Mouse (Mus musculus) splenic B cell, adult 2 months (primary cell): ENCODE measurements around the gene Kl.

Experiments
- DNase-seq: peaks from one replicate; pipeline ENCODE4 v3.0.0-alpha.2; 2011; ENCODE audit warnings: low read depth, low spot score
- H3K27me3 ChIP-seq: 2 replicates; pipeline ENCODE4 v1.6.1; 2012; ENCODE audit warnings: mild to moderate bottlenecking, low read length, moderate library complexity, mixed read lengths; ENCODE audit not compliant: control insufficient read depth, poor library complexity, insufficient read depth, severe bottlenecking
- H3K36me3 ChIP-seq: 2 replicates; pipeline ENCODE4 v1.6.1; 2012; ENCODE audit warnings: mild to moderate bottlenecking, low read length, moderate library complexity, mixed read lengths; ENCODE audit not compliant: control insufficient read depth, poor library complexity, insufficient read depth, severe bottlenecking

The Kl gene

GRCm38 (mm10) chr5:150945576-150945975, 6.8 kb upstream of the Kl start:
- no peaks in the 10 kb centered on the region for H3K27me3 ChIP-seq
- H3K36me3 ChIP-seq: no peaks in the 10 kb centered on the region
- DNase-seq: no peak

- Histone ChIP-seq H3K27me3 (no peaks in the 10 kb centered on the region), H3K36me3 (no peaks in the 10 kb centered on the region)
- DNase-seq: no peak
These were observed 3.3 kb upstream of the Kl start for GRCm38 (mm10) chr5:150949131-150949530.

- Histone ChIP-seq H3K36me3 (no peaks in the 10 kb centered on the region), H3K27me3 (no peaks in the 10 kb centered on the region)
- no peak for DNase-seq
These were observed 1.1 kb upstream of the Kl start for GRCm38 (mm10) chr5:150951325-150951724.

- DNase-seq: no peak
- Histone ChIP-seq H3K27me3 (no peaks in the 10 kb centered on the region), H3K36me3 (no peaks in the 10 kb centered on the region)
These were observed 488 bp downstream of the Kl start for GRCm38 (mm10) chr5:150952669-150953521.

GRCm38 (mm10) chr5:150954791-150955190, 2.4 kb downstream of the Kl start:
- no peak for DNase-seq
- Histone ChIP-seq H3K36me3 (no peaks in the 10 kb centered on the region), H3K27me3 (no peaks in the 10 kb centered on the region)

GRCm38 (mm10) chr5:150959861-150960260, 7.5 kb downstream of the Kl start:
- Histone ChIP-seq H3K36me3 (no peaks in the 10 kb centered on the region), H3K27me3 (no peaks in the 10 kb centered on the region)
- no peak for DNase-seq

GRCm38 (mm10) chr5:150961615-150962014, 9.2 kb downstream of the Kl start:
- H3K36me3 ChIP-seq: no peaks in the 10 kb centered on the region
- DNase-seq: no peak
- H3K27me3 ChIP-seq: no peaks in the 10 kb centered on the region

GRCm38 (mm10) chr5:150962756-150963155, 10.3 kb downstream of the Kl start:
- Histone ChIP-seq H3K36me3 (no peaks in the 10 kb centered on the region), H3K27me3 (no peaks in the 10 kb centered on the region)
- no peak for DNase-seq

- H3K36me3 ChIP-seq: no peaks in the 10 kb centered on the region
- DNase-seq: no peak
- no peaks in the 10 kb centered on the region for H3K27me3 ChIP-seq
These were observed 15.5 kb downstream of the Kl start for GRCm38 (mm10) chr5:150967925-150968324.

GRCm38 (mm10) chr5:150970551-150970950, 18.1 kb downstream of the Kl start:
- no peak for DNase-seq
- H3K36me3 ChIP-seq: no peaks in the 10 kb centered on the region

GRCm38 (mm10) chr5:150971126-150971525, 18.7 kb downstream of the Kl start:
- no peaks in the 10 kb centered on the region for H3K27me3 ChIP-seq
- DNase-seq: no peak
- H3K36me3 ChIP-seq: no peaks in the 10 kb centered on the region

More at GRCm38 (mm10) chr5:150970551-150970950, 18.1 kb downstream of the Kl start:
- no peaks in the 10 kb centered on the region for H3K27me3 ChIP-seq

GRCm38 (mm10) chr5:150974226-150974625, 21.8 kb downstream of the Kl start:
- no peaks in the 10 kb centered on the region for H3K27me3 ChIP-seq
- no peaks in the 10 kb centered on the region for H3K36me3 ChIP-seq
- no peak for DNase-seq

GRCm38 (mm10) chr5:150977383-150977958, 25.1 kb downstream of the Kl start:
- no peaks in the 10 kb centered on the region for H3K36me3 ChIP-seq
- H3K27me3 ChIP-seq: no peaks in the 10 kb centered on the region
- no peak for DNase-seq

GRCm38 (mm10) chr5:150979341-150980136, 27.1 kb downstream of the Kl start:
- no peaks in the 10 kb centered on the region for H3K27me3 ChIP-seq
- H3K36me3 ChIP-seq: no peaks in the 10 kb centered on the region
- DNase-seq: no peak

GRCm38 (mm10) chr5:150982082-150982481, 29.7 kb downstream of the Kl start:
- Histone ChIP-seq H3K27me3 (no peaks in the 10 kb centered on the region), H3K36me3 (no peaks in the 10 kb centered on the region)
- no peak for DNase-seq
